Mouse (Mus musculus): ENCODE measurements around the gene Plxnb2. TPM values are rescaled to one million over a fixed set of nuclear protein-coding genes. Genes with fewer than 3 reads are reported as not detected.
A peak's percentile ranks its signal among the peaks of the same experiment; 100 is the strongest.

The Plxnb2 gene
- 146 and 152 TPM in 2 replicates for polyA plus RNA-seq (2016; fragmentation: Nextera tagmentation; extraction: Ambion mirVana)

DNA sequence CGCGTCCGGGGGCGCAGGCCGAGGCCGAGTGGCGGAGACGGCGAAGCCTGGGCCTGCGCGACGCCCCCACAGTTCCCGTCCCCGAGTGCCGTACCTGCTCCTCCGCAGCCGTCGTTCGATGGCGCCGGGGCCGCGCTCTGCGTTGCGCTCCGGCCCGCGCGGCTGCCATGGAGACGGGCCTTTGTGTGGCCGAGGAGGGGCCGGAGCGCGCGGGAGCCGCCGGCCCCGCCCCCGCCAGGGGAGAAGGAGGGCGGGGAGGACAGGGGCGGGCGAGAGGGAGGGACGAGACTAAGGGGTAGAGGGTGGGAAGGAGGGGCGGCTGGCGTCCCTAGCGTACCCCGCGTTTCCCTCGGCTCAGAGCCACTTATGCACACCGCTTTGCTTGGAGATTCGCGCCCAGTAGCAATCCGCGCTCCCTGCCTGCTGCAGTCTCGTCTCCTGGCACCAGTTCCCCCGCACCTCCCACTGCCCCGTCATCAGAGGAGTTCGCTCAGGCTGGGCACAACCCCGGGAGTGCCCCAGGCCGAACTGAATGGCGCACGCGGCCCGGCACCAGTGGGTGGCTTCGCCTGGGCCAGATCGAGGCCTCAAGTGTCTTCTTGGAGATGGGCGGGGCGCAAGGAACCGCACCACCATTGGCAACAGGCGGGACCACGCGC is at the start of gene Plxnb2:
Gene Plxnb2, minus strand, starts transcription at position 218 of the 659 bp plus-strand sequence.
- H3K27ac ChIP-seq (replicated peaks) = peak within 1 kb of the TSS; percentile 98
- peak; percentile 93 for DNase-seq (ENCODE audit: low spot score)
- under 1% methylated on average over 69 of the region's 72 CpGs for WGBS
- H3K27me3 ChIP-seq (replicated peaks; ENCODE audit: low read depth, poor library complexity, severe bottlenecking) = no peaks in the 10 kb centered on the region
- H3K36me3 ChIP-seq (replicated peaks) = peaks cover 43% of the 10 kb centered on the region
- peak within 1 kb of the TSS; percentile 84 for H3K4me3 ChIP-seq
- H3K4me1 ChIP-seq = peaks cover 88% of the 10 kb centered on the region
- H3K9me3 ChIP-seq = no peaks in the 10 kb centered on the region

DNA sequence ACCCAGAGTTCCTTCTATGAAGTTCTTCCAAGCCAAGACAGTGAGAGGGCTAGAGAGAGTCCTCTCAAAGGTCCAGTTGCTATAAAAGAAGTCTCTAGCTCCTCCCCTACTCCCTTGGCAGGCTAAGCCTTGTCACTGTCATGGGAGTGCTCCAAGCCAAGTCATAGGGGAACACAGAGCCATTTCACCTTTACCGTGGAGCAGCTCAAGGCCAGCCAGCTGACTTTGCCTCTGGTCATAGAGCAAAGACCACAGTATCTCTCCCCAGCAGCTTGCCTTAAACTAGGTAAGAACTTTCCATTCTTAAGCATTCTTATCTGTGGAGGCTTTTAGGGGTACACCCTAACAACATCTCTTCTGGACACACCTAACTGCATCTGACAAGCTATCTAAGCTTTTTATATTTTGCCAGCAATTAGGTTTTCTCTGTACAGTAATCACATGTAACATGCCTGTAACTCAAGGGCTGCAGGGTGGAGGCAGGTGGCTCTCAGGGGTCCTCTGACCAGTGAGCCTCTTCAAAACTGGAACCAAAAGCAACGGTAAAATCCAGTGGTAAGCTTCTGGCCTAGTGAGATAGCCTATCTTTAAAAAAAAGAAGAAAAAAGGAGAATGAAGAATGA is 35.1 kb upstream of the Plxnb2 start:
- Histone ChIP-seq H3K36me3 (replicated peaks) (peaks cover 23% of the 10 kb centered on the region), H3K27me3 (replicated peaks; ENCODE audit: low read depth, poor library complexity, severe bottlenecking) (no peaks in the 10 kb centered on the region), H3K4me3 (no peak overlapping the region), H3K4me1 (peaks cover 16% of the 10 kb centered on the region), H3K9me3 (no peaks in the 10 kb centered on the region), H3K27ac (replicated peaks) (no peak overlapping the region)
- DNase-seq (ENCODE audit: low spot score) = no peak
- 84% methylated on average over 2 of the region's 2 CpGs for WGBS

DNA sequence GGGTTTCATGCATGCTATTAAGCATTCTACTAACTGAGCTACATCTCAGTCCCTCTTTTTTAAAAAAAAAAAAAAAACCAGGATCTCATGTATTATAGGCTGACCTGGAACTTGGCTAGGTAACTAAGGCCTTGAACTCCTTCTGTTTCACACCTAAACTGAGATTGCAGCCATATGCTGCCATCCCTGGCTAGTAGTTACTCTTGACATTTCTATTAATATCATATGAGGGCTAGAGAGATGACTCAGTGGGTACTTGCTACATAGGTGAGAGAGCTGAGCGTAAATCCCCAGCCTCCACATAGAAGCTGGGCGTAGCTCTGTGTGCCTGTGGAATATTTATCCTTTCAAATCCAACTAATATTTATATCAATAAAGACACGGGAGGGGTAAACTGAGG is 34.4 kb upstream of the Plxnb2 start:
- WGBS = 93% methylated on average over 3 of the region's 3 CpGs
- peaks cover 23% of the 10 kb centered on the region for H3K36me3 ChIP-seq (replicated peaks)
- no peak overlapping the region for H3K27ac ChIP-seq (replicated peaks)
- H3K4me1 ChIP-seq = peaks cover 20% of the 10 kb centered on the region
- no peaks in the 10 kb centered on the region for H3K27me3 ChIP-seq (replicated peaks; ENCODE audit: low read depth, poor library complexity, severe bottlenecking)
- H3K9me3 ChIP-seq = no peaks in the 10 kb centered on the region
- DNase-seq (ENCODE audit: low spot score) = no peak
- H3K4me3 ChIP-seq = no peak overlapping the region

DNA sequence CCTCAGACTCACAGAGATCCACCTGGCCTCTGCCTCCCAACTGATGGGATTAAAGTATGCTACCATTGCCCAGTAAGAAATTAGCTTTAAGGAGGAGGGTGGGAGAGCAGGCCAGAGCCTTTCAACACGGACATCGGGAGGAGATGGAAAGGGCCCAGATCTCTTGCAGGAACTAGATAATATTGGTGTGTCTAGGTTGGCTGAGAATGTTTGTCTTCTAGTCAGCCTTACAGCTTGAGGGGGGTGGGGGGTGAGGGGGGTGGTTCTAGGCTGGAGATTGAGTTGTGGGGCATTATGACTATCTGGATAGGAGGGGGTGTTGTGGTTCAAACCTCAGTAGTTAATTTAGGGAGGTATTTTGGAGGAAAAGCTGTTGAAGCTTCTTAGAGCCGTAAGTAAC is 32.9 kb upstream of the Plxnb2 start:
- Histone ChIP-seq H3K36me3 (replicated peaks) (peaks cover 23% of the 10 kb centered on the region), H3K4me3 (no peak overlapping the region), H3K4me1 (peaks cover 22% of the 10 kb centered on the region), H3K27ac (replicated peaks) (no peak overlapping the region), H3K27me3 (replicated peaks; ENCODE audit: low read depth, poor library complexity, severe bottlenecking) (no peaks in the 10 kb centered on the region), H3K9me3 (no peaks in the 10 kb centered on the region)
- DNase-seq (ENCODE audit: low spot score) = no peak
- WGBS = 89% methylated on average over 3 of the region's 3 CpGs

DNA sequence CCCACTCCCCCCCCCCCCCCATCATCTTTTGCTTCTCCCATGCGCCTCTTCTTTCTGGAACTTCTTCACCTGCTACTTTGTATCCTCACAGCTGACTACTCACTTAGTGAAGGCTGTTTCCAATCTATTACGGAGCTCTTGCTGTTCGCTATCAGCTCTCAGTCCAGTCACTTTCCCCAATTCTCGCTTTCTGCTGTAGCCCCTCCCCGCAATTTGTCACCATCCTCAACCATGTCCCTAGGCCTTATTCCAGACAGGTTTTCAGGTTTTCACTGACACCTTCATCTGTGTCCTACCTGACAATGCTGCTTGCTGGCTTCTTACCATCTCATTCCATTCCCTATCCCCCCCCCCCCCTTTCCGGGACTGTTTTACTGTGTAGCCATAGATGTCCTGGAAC is 31.9 kb upstream of the Plxnb2 start:
- no peaks in the 10 kb centered on the region for H3K9me3 ChIP-seq
- H3K4me3 ChIP-seq = peak overlapping the region; percentile 95
- 51% methylated on average over 6 of the region's 6 CpGs for WGBS
- no peak overlapping the region for H3K27ac ChIP-seq (replicated peaks)
- peaks cover 20% of the 10 kb centered on the region for H3K36me3 ChIP-seq (replicated peaks)
- no peaks in the 10 kb centered on the region for H3K27me3 ChIP-seq (replicated peaks; ENCODE audit: low read depth, poor library complexity, severe bottlenecking)
- no peak for DNase-seq (ENCODE audit: low spot score)
- peaks cover 22% of the 10 kb centered on the region for H3K4me1 ChIP-seq

DNA sequence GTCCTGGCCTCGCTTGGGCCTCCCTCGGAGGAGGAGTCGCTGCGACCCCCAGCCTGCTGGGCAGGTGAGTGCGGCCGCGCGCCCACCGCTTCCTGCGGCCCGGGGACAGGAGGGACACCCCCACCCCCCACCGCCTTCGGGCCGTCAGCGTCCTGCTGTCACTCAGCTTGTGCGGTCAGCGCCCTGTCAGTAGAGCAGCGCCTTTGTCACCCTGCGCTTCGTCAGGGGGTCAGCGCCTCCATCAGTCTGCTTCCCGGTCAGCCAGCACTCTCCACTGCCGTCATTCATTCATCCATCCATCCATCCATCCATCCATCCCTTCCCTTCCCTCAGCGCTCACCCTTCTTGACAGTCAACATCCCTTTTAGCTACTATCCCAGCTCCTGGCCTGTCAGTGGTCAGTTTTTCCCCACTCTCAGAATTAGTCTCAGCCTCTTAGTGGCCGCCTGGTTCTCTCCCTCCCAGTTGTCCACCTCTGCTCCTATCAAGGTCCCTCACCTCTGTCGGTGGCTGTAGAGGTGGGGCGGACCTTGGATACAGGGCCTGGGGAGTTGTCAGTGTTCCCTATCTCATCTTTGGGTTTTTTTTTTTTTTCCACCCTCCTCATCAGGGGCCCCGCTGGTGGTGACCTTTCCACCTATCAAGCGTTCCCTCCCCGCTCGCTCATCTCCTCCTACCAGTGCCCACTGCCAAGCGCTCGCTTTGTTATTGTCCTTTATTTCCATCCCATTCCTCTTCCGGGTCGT is 31.3 kb upstream of the Plxnb2 start:
- WGBS = 1% methylated on average over 35 of the region's 35 CpGs
- Histone ChIP-seq H3K36me3 (replicated peaks) (peaks cover 16% of the 10 kb centered on the region), H3K27me3 (replicated peaks; ENCODE audit: low read depth, poor library complexity, severe bottlenecking) (no peaks in the 10 kb centered on the region), H3K9me3 (no peaks in the 10 kb centered on the region), H3K4me3 (peak overlapping the region; percentile 95), H3K27ac (replicated peaks) (peak overlapping the region; percentile 97), H3K4me1 (peaks cover 22% of the 10 kb centered on the region)
- DNase-seq (ENCODE audit: low spot score) = peak; percentile 15

DNA sequence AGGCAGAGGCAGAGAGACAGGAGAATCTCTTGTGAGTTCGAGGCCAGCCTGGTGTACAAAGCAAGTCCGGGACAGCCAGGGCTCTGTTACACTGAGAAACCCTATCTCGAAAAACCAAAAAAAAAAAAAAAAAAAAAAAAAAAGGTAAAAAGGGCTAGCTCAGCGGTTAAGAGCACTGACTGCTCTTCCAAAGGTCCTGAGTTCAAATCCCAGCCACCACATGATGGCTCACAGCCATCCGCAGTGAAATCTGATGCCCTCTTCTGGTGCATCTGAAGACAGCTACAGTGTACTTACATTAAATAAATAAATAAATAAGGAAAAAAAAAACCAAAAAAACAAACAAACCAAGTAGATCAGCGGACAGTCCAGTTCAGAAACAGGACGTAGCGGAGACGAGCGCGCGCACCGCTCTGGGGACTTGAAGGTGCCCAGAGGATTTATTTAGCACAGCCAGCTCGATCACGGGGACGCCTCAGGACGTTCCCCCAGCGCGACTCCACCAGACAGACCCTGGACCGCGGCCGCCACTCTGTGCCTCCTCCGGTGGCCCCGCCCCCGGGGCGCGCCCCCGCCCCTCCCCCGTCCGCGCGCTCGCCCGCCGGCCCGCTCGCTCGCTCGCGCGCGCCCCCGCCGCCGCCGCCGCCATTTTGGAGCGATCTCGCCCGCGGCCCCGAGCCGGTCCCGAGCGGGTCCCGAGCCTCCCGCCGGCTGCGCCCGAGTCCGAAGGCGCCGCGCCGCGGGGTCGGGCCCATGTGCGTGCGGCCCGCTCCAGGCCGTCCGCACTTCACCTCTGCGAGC is 30.5 kb upstream of the Plxnb2 start, which contains the start of gene Ppp6r2:
Gene Ppp6r2, plus strand, starts transcription at position 639 of the 801 bp plus-strand sequence.
- Histone ChIP-seq H3K27ac (replicated peaks) (peak within 1 kb of the TSS; percentile 97), H3K4me1 (peaks cover 22% of the 10 kb centered on the region), H3K27me3 (replicated peaks; ENCODE audit: low read depth, poor library complexity, severe bottlenecking) (no peaks in the 10 kb centered on the region), H3K36me3 (replicated peaks) (peaks cover 8% of the 10 kb centered on the region), H3K4me3 (peak within 1 kb of the TSS; percentile 95), H3K9me3 (no peaks in the 10 kb centered on the region)
- WGBS = 3% methylated on average over 71 of the region's 73 CpGs
- DNase-seq (ENCODE audit: low spot score) = peak; percentile 92

DNA sequence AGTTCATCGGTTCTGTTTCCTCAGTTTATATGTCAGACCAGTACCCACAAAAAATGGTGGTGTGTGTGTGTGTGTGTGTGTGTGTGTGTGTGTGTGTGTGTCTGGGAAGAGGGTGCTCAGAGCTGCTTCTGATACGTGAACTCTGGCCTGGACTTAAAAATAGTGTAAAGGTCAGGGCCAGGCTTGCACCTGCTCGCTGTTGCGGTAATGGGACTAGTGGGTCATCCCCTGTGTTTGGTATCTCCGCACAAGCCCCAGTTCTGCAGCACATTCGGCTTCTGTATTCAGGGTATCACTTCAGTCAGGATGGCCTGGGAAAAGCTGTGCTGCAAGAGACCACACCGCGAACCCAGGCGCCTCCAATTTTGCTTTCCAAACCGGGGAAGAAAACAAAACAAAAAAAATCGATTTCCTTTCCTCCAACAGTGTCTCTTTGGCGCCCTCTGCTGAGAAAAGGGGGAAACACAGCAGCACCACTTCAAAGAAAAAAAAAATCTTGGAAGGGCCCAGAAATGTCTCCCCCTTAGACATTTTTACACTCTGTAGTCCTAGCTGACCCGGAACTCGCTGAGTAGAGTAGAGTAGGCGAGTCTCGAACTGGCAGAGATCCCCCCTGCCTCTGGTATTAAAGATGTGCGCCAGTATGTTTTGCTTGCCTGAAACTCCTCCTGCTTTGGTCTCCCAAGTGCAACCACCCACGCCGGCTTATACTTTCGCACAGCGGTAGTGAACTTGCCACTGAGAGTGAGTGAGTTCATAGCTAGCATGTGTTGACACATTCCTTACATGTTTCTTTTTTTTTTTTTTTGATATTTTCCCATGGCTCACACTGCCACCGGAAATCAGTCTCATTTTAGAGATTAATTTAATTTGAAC is 29.5 kb upstream of the Plxnb2 start:
- peak overlapping the region; percentile 75 for H3K27ac ChIP-seq (replicated peaks)

DNA sequence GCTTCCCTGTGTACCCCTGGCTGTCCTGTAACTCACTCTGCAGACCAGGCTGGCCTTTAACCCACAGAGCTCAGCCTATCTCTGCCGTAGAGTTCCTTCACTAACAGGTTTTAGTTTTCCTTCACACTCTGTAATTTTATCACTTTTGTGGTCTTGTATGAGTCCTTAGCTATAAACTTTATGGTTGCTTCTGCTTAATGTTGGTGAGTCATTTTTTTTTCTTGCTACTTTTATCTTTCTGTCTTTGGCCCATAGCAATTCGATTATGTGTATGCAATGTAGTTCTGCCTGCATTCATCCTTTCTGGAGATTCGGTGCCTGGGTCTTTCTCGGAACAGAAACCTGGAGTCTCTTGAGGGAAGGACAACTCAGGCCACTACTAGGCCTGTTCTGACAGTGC is 26.9 kb upstream of the Plxnb2 start:
- H3K27ac ChIP-seq (replicated peaks) = no peak overlapping the region
- WGBS = 88% methylated on average over 4 of the region's 4 CpGs
- H3K4me1 ChIP-seq = peaks cover 14% of the 10 kb centered on the region
- no peak for DNase-seq (ENCODE audit: low spot score)
- H3K9me3 ChIP-seq = peaks cover 5% of the 10 kb centered on the region
- H3K36me3 ChIP-seq (replicated peaks) = no peaks in the 10 kb centered on the region
- no peaks in the 10 kb centered on the region for H3K27me3 ChIP-seq (replicated peaks; ENCODE audit: low read depth, poor library complexity, severe bottlenecking)
- no peak overlapping the region for H3K4me3 ChIP-seq

More for the DNA sequence above, 29.5 kb upstream of the Plxnb2 start:
- Histone ChIP-seq H3K27me3 (replicated peaks; ENCODE audit: low read depth, poor library complexity, severe bottlenecking) (no peaks in the 10 kb centered on the region), H3K36me3 (replicated peaks) (no peaks in the 10 kb centered on the region), H3K4me3 (peak overlapping the region; percentile 48), H3K4me1 (peaks cover 22% of the 10 kb centered on the region), H3K9me3 (no peaks in the 10 kb centered on the region)
- DNase-seq (ENCODE audit: low spot score) = peak; percentile 85
- 24% methylated on average over 22 of the region's 22 CpGs for WGBS

DNA sequence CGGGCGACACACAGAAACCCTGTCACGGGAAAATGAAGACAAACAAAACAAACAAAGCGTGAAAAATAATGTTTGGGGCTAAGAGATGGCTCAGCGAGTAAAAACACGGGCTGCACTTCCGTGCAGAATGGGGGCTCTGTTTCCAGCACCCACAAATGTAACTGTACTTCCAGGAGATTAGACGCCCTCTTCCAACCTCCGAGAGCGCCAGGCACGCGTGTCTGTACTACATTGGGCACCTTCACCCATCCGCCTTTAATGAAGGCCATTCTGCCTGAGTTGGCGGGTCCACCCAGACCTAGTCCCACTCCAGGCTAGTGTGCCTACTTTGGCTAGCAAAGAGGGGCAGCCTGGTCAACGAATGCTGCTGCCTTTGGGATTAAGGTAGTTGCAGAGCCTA is 16.5 kb upstream of the Plxnb2 start:
- H3K9me3 ChIP-seq = 0 out of 2 replicates have a peak, but pooled peaks cover under 1% of the 10 kb centered on the region
- DNase-seq (ENCODE audit: low spot score) = no peak
- 76% methylated on average over 15 of the region's 15 CpGs for WGBS
- peaks cover 13% of the 10 kb centered on the region; the same call in 1 of the 2 replicates for H3K36me3 ChIP-seq (replicated peaks)
- H3K27me3 ChIP-seq (replicated peaks; ENCODE audit: low read depth, poor library complexity, severe bottlenecking) = no peaks in the 10 kb centered on the region
- peak overlapping the region; percentile 99 for H3K27ac ChIP-seq (replicated peaks)
- peaks cover 24% of the 10 kb centered on the region for H3K4me1 ChIP-seq
- H3K4me3 ChIP-seq = peak overlapping the region; percentile 97

DNA sequence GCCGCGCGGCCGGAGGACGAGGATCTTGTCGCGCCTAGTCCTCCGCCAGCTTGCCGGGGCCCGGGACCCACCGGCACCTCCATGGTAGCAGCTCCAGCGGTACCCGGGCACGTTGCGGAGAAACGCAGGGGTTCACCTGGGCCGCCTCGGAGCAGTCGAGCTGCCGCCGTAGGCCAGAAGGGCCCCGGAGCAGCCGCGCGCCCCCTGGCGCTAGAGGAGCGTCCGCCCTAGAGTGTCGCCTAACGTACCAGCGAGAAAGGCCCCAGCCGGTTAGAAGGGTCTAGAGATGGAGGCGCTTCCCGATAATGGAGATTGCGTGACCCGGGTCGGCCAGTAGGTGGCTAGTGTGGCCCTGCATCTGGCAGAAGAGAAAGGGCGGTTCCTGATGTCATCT is 15.7 kb upstream of the Plxnb2 start, which contains the start of gene Dennd6b:
Gene Dennd6b, minus strand, starts transcription at position 184 of the 394 bp plus-strand sequence.
- no peaks in the 10 kb centered on the region for H3K9me3 ChIP-seq
- peaks cover 24% of the 10 kb centered on the region for H3K4me1 ChIP-seq
- peaks cover 18% of the 10 kb centered on the region; the same call in 1 of the 2 replicates for H3K36me3 ChIP-seq (replicated peaks)
- under 1% methylated on average over 38 of the region's 38 CpGs for WGBS
- H3K4me3 ChIP-seq = peak within 1 kb of the TSS; percentile 97
- H3K27ac ChIP-seq (replicated peaks) = peak within 1 kb of the TSS; percentile 99
- H3K27me3 ChIP-seq (replicated peaks; ENCODE audit: low read depth, poor library complexity, severe bottlenecking) = no peaks in the 10 kb centered on the region
- peak; percentile 96 for DNase-seq (ENCODE audit: low spot score)
